Mouse (Mus musculus): Measurements from ENCODE around the gene Iqgap1.

- TF ChIP-seq CTCF (IDR thresholded peaks at IDR 0.05; ENCODE audit: borderline replicate concordance, insufficient read depth, low read length) (no peak), POLR2A (IDR thresholded peaks at IDR 0.05; ENCODE audit: low read depth, low read length) (no peak)
These were observed 20.9 kb upstream of the Iqgap1 start for GRCm38 (mm10) chr7:80846709-80847108.
